Mouse (Mus musculus) limb, embryonic 15.5 days (tissue): ENCODE results near the gene Phlpp1. TPM values are rescaled to one million over a fixed set of nuclear protein-coding genes. Genes with fewer than 3 reads are reported as not detected.

Experiments
- ATAC-seq: fragments of 200-750 bp; cut with Nextera tagmentation; 2 replicates; pipeline ENCODE4 v1.8.0; 2017; ENCODE audit warnings: low read depth, moderate TSS enrichment; ENCODE audit not compliant: insufficient number of reproducible peaks, low FRiP score, low TSS enrichment
- H3K27ac ChIP-seq: fragments of 300-500 bp; sonication (generic); 2 replicates; pipeline ENCODE4 v1.5.1; 2015; ENCODE audit warnings: moderate library complexity, mild to moderate bottlenecking, inconsistent platforms
- H3K27me3 ChIP-seq: fragments of 300-500 bp; sonication (generic); 2 replicates; pipeline ENCODE4 v1.6.1; 2015; ENCODE audit warnings: inconsistent platforms
- H3K36me3 ChIP-seq: fragments of 300-500 bp; sonication (generic); 2 replicates; pipeline ENCODE4 v1.6.1; 2015; ENCODE audit warnings: inconsistent platforms
- H3K4me1 ChIP-seq: fragments of 300-500 bp; sonication (generic); 2 replicates; pipeline ENCODE4 v1.6.1; 2015; ENCODE audit warnings: inconsistent platforms
- H3K4me2 ChIP-seq: fragments of 300-500 bp; sonication (generic); 2 replicates; pipeline ENCODE4 v1.6.1; 2015; ENCODE audit warnings: mild to moderate bottlenecking, inconsistent platforms
- H3K4me3 ChIP-seq: fragments of 300-500 bp; sonication (generic); 2 replicates; pipeline ENCODE4 v1.5.1; 2015; ENCODE audit warnings: mild to moderate bottlenecking, inconsistent platforms
- H3K9ac ChIP-seq: fragments of 300-500 bp; sonication (generic); 2 replicates; pipeline ENCODE4 v1.6.1; 2015; ENCODE audit warnings: inconsistent platforms
- H3K9me3 ChIP-seq: fragments of 300-500 bp; sonication (generic); 2 replicates; pipeline ENCODE4 v1.6.1; 2016; ENCODE audit warnings: inconsistent platforms
- WGBS: fragments of 180-500 bp; shearing (Covaris S2); methylation state at CpG from one replicate; pipeline ENCODE4 v1.1.7; 2015; 5-methylcytosine and 5-hydroxymethylcytosine counted together
- polyA plus RNA-seq: library from polyadenylated mRNA; unstranded; fragments of >200 nt; fragmentation: Nextera tagmentation; extraction: Ambion mirVana; gene quantifications from 2 replicates; pipeline ENCODE4 v1.2.1, GENCODE M21; 2015

Phlpp1 gene
- polyA plus RNA-seq, 1 experiment from 2014 or later, result 4.0 TPM

DNA sequence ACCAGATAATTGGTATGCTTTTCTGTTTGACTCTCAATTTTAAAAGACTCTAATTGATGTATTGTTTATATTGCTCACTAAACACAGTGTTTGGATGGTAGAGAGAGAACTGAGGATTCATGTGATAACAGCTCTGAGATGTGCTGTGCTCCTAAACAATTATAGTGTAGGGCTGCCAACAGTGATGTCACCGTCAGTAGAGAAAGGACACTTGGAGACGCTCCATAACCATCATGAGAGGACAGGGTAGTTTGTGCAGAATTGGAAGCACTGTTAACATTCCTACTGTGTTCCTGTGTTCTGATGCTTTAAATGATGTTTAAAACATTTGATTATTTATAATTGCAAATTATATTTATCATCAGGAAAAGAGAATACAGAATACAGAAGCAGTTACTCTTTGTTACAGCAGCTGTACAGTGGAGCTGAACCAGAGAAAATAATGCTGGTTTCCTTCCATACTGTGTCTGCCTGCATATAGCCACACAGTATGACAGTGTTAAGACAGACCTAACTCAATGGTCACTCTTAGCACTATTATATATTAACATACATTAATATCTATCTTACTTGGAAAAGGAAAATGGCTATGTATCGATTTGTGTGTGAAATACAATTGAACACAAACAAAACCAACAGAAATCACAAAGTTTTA lies 60.4 kb downstream of the Phlpp1 start:
- H3K4me1 ChIP-seq, result peaks cover 6% of the 10 kb centered on the region; the same call in 1 of the 2 replicates
- H3K9me3 ChIP-seq, result no peaks in the 10 kb centered on the region
- H3K27ac ChIP-seq, result no peak overlapping the region
- no peak overlapping the region for H3K9ac ChIP-seq
- H3K27me3 ChIP-seq, result no peaks in the 10 kb centered on the region
- no peak for ATAC-seq
- H3K4me3 ChIP-seq, result no peak overlapping the region
- WGBS, result 80% methylated on average over 3 of the region's 3 CpGs
- no peaks in the 10 kb centered on the region for H3K36me3 ChIP-seq
- no peak overlapping the region for H3K4me2 ChIP-seq

DNA sequence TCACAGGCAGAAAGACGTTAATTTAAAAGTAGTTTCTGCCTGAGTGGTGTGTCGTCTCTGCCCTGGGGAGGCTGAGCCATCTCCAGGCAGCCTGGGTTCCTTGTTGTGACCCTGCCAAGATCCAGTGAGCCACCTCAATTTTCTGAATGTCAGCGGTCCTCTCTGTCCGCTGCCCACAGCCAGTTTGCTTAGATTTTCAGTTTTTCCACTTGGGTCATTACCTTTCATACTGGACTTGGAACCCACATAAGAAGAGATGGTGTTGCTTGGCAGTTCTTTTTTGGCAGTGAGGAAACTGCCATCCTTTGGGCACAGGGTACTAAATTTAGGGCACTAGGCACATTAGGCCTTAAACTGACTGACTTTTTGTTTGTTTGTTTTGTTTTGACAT lies 60.9 kb downstream of the Phlpp1 start:
- Histone ChIP-seq H3K27me3 (no peaks in the 10 kb centered on the region), H3K4me1 (peaks cover 6% of the 10 kb centered on the region; the same call in 1 of the 2 replicates), H3K27ac (no peak overlapping the region), H3K36me3 (no peaks in the 10 kb centered on the region), H3K4me3 (no peak overlapping the region), H3K4me2 (no peak overlapping the region), H3K9ac (no peak overlapping the region), H3K9me3 (no peaks in the 10 kb centered on the region)
- WGBS, result 84% methylated on average over 4 of the region's 4 CpGs
- ATAC-seq, result no peak

GRCm38 (mm10) chr1:106236986-106237385 lies 65.4 kb downstream of the Phlpp1 start:
- no peak for ATAC-seq
- H3K4me3 ChIP-seq, result no peak overlapping the region
- no peak overlapping the region for H3K9ac ChIP-seq
- H3K9me3 ChIP-seq, result no peaks in the 10 kb centered on the region
- H3K27me3 ChIP-seq, result no peaks in the 10 kb centered on the region
- no peak overlapping the region for H3K4me2 ChIP-seq
- H3K4me1 ChIP-seq, result peaks cover 6% of the 10 kb centered on the region
- H3K27ac ChIP-seq, result peak overlapping the region; percentile 33; the same call in 1 of the 2 replicates
- H3K36me3 ChIP-seq, result no peaks in the 10 kb centered on the region

DNA sequence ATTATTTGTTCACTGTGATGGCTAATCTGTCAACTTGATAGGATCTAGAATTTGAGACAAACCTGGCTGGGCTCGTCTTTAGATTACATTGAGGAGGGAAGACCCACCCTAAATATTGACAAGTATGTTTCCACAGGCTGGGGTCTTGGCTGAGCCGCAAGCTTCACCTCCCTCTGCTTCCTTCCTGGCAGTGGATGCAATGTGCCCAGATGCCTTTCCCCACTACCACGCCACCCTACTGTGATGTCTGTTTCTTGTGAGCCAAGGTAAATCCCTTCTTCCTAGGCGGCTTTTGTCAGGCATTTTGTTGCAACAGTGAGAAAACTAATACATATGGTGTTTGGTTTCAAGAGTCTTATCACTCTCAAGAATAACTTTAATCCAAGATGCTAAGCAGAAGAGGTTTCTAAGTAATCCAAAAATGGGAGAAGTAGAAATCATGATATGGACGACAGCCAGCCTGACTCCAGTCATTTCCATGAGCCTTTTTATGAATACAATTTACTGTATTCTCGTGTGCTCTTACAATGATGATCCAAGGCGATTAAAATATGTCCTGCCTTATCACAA lies 68.6 kb downstream of the Phlpp1 start:
- ATAC-seq, result no peak
- Histone ChIP-seq H3K4me1 (peaks cover 8% of the 10 kb centered on the region), H3K27me3 (no peaks in the 10 kb centered on the region), H3K4me3 (no peak overlapping the region), H3K9me3 (no peaks in the 10 kb centered on the region), H3K27ac (no peak overlapping the region), H3K9ac (no peak overlapping the region), H3K36me3 (no peaks in the 10 kb centered on the region), H3K4me2 (no peak overlapping the region)
- 75% methylated on average over 7 of the region's 7 CpGs for WGBS

DNA sequence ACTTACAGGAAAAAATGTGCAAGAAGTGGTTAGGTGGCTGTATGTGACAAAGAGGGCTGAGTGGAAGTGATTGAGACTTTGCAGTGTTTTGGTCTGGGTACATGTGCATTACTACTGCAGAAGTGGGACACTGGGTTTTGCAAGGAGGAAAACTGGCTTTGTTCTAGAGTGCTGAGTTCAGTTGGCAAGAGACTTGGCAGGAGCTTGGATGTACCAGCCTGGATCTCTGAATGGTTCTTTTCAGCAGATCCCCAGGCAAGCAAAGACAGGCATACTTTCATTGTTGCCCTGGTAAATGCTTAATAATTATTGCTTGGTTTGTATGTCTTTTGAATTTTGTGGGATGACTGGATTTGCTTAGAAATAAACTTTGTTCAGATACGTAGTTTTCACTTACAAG lies 69.5 kb downstream of the Phlpp1 start:
- Histone ChIP-seq H3K4me1 (peaks cover 8% of the 10 kb centered on the region), H3K27ac (peak overlapping the region; percentile 14; the same call in 1 of the 2 replicates), H3K4me3 (no peak overlapping the region), H3K36me3 (no peaks in the 10 kb centered on the region), H3K4me2 (no peak overlapping the region), H3K9me3 (no peaks in the 10 kb centered on the region), H3K9ac (no peak overlapping the region), H3K27me3 (no peaks in the 10 kb centered on the region)
- ATAC-seq, result no peak
- WGBS, result 83% methylated on average over 1 of the region's 1 CpGs

- Histone ChIP-seq H3K4me1 (peaks cover 8% of the 10 kb centered on the region), H3K27me3 (no peaks in the 10 kb centered on the region), H3K9me3 (no peaks in the 10 kb centered on the region), H3K27ac (no peak overlapping the region), H3K36me3 (no peaks in the 10 kb centered on the region), H3K9ac (no peak overlapping the region), H3K4me2 (no peak overlapping the region), H3K4me3 (no peak overlapping the region)
- 23% methylated on average over 2 of the region's 2 CpGs for WGBS
- no peak for ATAC-seq
Measured at GRCm38 (mm10) chr1:106242129-106242528, 70.6 kb downstream of the Phlpp1 start.

DNA sequence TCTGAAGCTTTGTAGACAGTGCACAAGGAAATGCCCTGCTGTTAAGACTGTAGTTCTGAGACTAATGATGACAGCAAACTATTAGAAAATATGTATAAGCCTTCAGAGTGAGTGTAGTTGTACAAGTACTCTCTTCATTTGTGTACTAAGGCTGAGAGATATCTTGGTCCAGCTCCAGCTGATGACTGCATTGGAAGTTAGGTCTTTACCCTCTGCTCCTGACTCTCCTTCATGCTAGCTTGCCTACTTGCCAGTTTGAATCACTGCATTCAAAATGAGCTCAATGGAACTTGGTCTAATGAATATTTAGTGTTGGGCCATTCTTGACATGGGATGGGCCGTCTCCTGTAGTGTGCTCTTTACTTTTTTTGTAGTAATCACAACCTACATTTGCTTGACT lies 71.8 kb downstream of the Phlpp1 start:
- Histone ChIP-seq H3K36me3 (no peaks in the 10 kb centered on the region), H3K9ac (no peak overlapping the region), H3K27me3 (no peaks in the 10 kb centered on the region), H3K4me1 (peaks cover 8% of the 10 kb centered on the region), H3K9me3 (no peaks in the 10 kb centered on the region), H3K4me2 (no peak overlapping the region), H3K27ac (no peak overlapping the region), H3K4me3 (no peak overlapping the region)
- 88% methylated on average over 1 of the region's 1 CpGs for WGBS
- no peak for ATAC-seq

DNA sequence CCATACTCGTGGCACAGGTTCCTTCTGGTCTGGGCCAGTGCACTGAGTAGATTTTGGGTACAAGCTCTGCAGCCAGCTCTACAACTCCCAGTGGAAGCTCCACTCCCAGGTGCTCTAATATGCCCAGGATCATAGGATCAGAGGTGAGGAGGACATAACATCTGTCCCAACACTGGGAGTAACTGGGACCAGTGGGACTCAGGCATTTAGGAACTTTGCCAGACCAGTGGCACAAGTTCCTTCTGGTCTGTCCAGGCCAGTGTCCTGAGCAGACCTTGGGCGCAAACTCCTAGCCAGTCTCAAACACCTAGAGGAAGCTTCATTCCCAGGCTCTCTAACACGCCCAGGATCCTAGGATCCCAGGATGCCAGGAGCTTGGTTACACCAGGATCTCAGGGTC lies 72.7 kb downstream of the Phlpp1 start:
- no peak overlapping the region for H3K9ac ChIP-seq
- no peak overlapping the region for H3K4me3 ChIP-seq
- WGBS, result 87% methylated on average over 3 of the region's 3 CpGs
- no peak overlapping the region for H3K27ac ChIP-seq
- peaks cover 8% of the 10 kb centered on the region for H3K4me1 ChIP-seq
- H3K27me3 ChIP-seq, result no peaks in the 10 kb centered on the region
- no peak overlapping the region for H3K4me2 ChIP-seq
- no peaks in the 10 kb centered on the region for H3K9me3 ChIP-seq
- H3K36me3 ChIP-seq, result no peaks in the 10 kb centered on the region
- no peak for ATAC-seq

DNA sequence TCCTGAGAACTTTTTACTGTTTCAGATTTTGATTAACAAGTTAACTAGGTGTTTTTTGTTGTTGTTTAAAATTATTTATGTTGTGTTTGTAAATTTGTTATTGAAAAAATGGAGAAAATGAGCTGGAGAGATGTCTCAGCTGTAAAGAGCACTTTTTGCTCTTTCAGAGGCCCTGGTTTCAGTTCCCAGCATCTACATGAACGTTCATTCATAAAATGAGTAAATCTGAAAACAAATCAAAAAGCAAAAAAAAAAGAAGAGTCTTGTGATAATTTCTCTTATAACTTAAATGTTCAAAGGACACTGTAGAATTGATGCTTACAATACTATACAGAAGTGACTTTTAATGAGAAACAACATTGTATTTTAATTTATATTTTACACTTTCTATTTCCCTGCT lies 82.5 kb downstream of the Phlpp1 start:
- Histone ChIP-seq H3K27ac (no peak overlapping the region), H3K9me3 (no peaks in the 10 kb centered on the region), H3K9ac (no peak overlapping the region), H3K36me3 (no peaks in the 10 kb centered on the region), H3K4me1 (no peaks in the 10 kb centered on the region), H3K27me3 (no peaks in the 10 kb centered on the region), H3K4me2 (no peak overlapping the region), H3K4me3 (no peak overlapping the region)
- WGBS, result 86% methylated on average over 1 of the region's 1 CpGs
- ATAC-seq, result no peak

DNA sequence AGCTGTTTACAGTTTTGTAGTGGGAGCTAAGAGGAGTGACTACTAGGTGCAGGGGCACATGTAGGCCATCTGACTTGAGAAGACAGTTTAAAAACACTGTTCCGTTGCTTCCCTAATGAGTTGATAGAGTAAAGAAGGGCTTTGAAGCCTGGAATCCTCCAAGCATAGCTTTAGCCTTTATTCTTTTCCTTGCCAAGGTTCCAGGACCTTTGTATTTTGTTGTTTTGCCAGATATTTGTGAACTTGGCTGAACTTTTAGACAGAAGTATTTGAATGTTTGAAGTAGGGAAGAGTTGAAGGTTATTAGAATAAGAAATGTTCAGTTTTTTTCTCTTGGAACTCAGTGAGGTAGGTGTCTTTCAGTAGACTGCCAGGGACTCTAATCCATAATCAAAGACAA lies 85.6 kb downstream of the Phlpp1 start:
- no peak overlapping the region for H3K9ac ChIP-seq
- no peaks in the 10 kb centered on the region for H3K36me3 ChIP-seq
- no peak overlapping the region for H3K4me3 ChIP-seq
- H3K4me2 ChIP-seq, result no peak overlapping the region
- no peaks in the 10 kb centered on the region for H3K27me3 ChIP-seq
- ATAC-seq, result no peak
- WGBS, result 64% methylated on average over 1 of the region's 1 CpGs
- 0 out of 2 replicates have a peak, but pooled peaks cover 3% of the 10 kb centered on the region for H3K4me1 ChIP-seq
- no peaks in the 10 kb centered on the region for H3K9me3 ChIP-seq
- H3K27ac ChIP-seq, result no peak overlapping the region

DNA sequence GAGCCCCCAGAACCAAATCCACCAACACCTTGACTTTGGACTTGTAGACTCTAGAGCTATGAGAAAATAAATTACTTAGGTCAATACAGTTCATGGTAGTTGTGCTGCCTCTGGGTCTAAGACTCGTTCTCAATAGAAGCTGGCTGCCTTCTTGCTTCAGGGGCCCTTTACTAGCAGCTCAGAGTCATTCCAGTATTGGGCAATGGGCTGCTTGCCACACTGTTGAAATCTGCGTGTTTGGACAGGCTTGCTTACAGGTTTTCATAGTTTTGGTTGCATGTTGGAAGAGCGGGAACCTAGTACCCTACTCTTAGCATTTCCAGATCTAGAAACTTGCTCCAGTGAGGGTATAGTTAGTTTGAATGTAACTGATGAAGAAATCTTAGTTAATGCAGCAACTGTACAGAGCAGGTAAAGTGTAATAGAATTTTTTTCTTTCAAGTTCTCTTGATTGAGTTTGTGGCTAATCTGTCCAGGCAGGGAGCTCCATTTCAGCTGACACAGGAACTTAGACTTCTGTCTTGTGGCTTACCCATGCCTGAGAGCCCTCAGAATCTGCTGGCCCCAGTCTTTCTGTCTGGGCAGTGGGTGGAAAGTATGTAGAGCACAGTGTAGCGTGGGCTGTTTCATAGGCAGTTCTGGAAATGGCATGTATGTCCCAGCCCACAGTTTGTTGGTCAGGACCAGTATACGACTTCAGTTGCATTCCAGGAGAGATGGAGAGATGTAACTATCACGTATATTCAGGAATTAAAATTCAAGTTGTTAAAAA lies 96.7 kb downstream of the Phlpp1 start:
- H3K4me3 ChIP-seq, result no peak overlapping the region
- no peak overlapping the region for H3K4me2 ChIP-seq
- peaks cover 3% of the 10 kb centered on the region; the same call in 1 of the 2 replicates for H3K4me1 ChIP-seq
- H3K9me3 ChIP-seq, result no peaks in the 10 kb centered on the region
- no peaks in the 10 kb centered on the region for H3K36me3 ChIP-seq
- ATAC-seq, result no peak
- H3K27me3 ChIP-seq, result no peaks in the 10 kb centered on the region
- WGBS, result 81% methylated on average over 6 of the region's 6 CpGs
- H3K9ac ChIP-seq, result no peak overlapping the region
- no peak overlapping the region for H3K27ac ChIP-seq

DNA sequence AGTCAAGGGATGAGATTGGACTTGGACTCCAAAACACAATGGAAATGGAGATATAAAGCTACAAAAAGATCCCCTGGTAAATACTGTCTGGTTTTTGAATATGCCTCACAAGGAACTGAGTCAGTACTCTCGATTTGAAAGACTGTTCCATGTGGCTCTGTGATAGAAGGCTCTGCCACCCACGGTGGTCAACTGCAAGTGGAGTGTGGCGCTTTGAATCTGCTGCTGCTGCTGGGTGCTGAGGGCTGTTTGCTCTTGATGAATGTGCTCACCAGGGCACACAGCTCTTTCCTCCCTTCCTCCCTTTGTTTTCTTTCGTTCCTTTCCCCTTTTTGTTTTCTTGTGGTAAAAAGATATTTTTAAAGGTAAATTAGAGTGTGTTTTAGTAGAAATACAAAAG lies 97.8 kb downstream of the Phlpp1 start:
- ATAC-seq, result no peak
- Histone ChIP-seq H3K4me1 (peaks cover 5% of the 10 kb centered on the region; the same call in 1 of the 2 replicates), H3K9me3 (no peaks in the 10 kb centered on the region), H3K4me2 (no peak overlapping the region), H3K27me3 (no peaks in the 10 kb centered on the region), H3K9ac (no peak overlapping the region), H3K4me3 (no peak overlapping the region), H3K27ac (no peak overlapping the region), H3K36me3 (no peaks in the 10 kb centered on the region)
- 63% methylated on average over 4 of the region's 4 CpGs for WGBS
